Mouse (Mus musculus) cerebellum, postnatal 14 days (tissue): ENCODE measurements around the gene Zp1.

ENCODE experiments used
- DNase-seq, 2 experiments: peaks; one replicate each; pipeline ENCODE4 v3.0.0; 2021; ENCODE audit warnings: mixed read lengths in 2 of 2

Zp1 gene

GRCm38 (mm10) chr19:10871328-10871961 lies 49.0 kb downstream of the Zp1 start:
- peak in 1 of 2 experiments; percentile 47 for DNase-seq

- peak in 1 of 2 experiments; percentile 42 for DNase-seq
Measured at GRCm38 (mm10) chr19:10870676-10871075, 49.8 kb downstream of the Zp1 start.

GRCm38 (mm10) chr19:10869886-10870527 lies 50.4 kb downstream of the Zp1 start, which contains the start of gene Tmem132a:
Tmem132a (minus strand) TSS chr19:10869940.
- peak; percentile 74 to 79 for DNase-seq

- DNase-seq, result peak; percentile 91 to 92
Measured at GRCm38 (mm10) chr19:10869241-10869885, 51.1 kb downstream of the Zp1 start.

GRCm38 (mm10) chr19:10868623-10869141 lies 51.8 kb downstream of the Zp1 start:
- DNase-seq, result peak in 1 of 2 experiments; percentile 57

- peak; percentile 48 to 60 for DNase-seq
Measured at GRCm38 (mm10) chr19:10867946-10868622, 52.3 kb downstream of the Zp1 start.

- peak; percentile 78 to 81 for DNase-seq
Measured at GRCm38 (mm10) chr19:10866351-10866750, 54.1 kb downstream of the Zp1 start.
